8 mouse cellular contexts compared by ENCODE assay signal in genomic region chr5:34660591-34661130, GRCm38 (mm10). TPM values are rescaled to one million over a fixed set of nuclear protein-coding genes. Genes with fewer than 3 reads are reported as not detected.
DNase-seq lines count a peak whose midpoint lies in the region; ATAC-seq and TF ChIP-seq lines count a peak whose summit lies in the region.

No protein-coding gene starts in this region.

- intact Hi-C loops in heart, postnatal 36 days (cut with DNase I), result loop anchor here (2.0 to 10.0 kb wide), 3 partner anchors 100 to 726 kb away; partner anchors contain the start of genes Hgfac, Htt and Nelfa

- peak overlapping the region; percentile 82 for H3K4me3 ChIP-seq in heart, embryonic 15.5 days
- H3K4me3 ChIP-seq in MEL (ENCODE audit: control insufficient read depth in 1 of 2, insufficient read depth in 1 of 2, low read depth in 2 of 2, low read length in 2 of 2), result peak overlapping the region; percentile 81 to 87
- peak overlapping the region; percentile 76 for H3K4me3 ChIP-seq in forebrain, embryonic 16.5 days (replicated peaks; ENCODE audit: low read length)
- peak overlapping the region; percentile 98 for H3K4me3 ChIP-seq in megakaryocyte, embryonic 14.5 days (replicated peaks)

- TF ChIP-seq CTCF in MEL (IDR thresholded peaks at IDR 0.05 in 2 of 3, conservative IDR thresholded peaks at IDR 0.05 in 1 of 3; ENCODE audit: control insufficient read depth in 1 of 3, insufficient read depth in 1 of 3, low read depth in 2 of 3, low read length in 3 of 3, poor library complexity in 1 of 3, severe bottlenecking in 1 of 3), result peak in 1 of 3 experiments; percentile 18; a peak in 2 of 6 replicates

- WGBS in heart, embryonic 15.5 days, result under 1% methylated on average over 57 of the region's 57 CpGs
- WGBS in forebrain, embryonic 16.5 days, result under 1% methylated on average over 57 of the region's 57 CpGs

- peak overlapping the region; percentile 94 for H3K27ac ChIP-seq in heart, embryonic 15.5 days
- H3K27ac ChIP-seq in MEL (ENCODE audit: control insufficient read depth, low read depth, low read length), result peak overlapping the region; percentile 81
- H3K27ac ChIP-seq in forebrain, embryonic 16.5 days (ENCODE audit: low read length), result peak overlapping the region; percentile 84

- no peak for TF ChIP-seq RAD21 in MEL (IDR thresholded peaks at IDR 0.05; ENCODE audit: low read depth, low read length)

- H3K27me3 ChIP-seq in heart, embryonic 15.5 days, result no peaks in the 10 kb centered on the region
- H3K27me3 ChIP-seq in MEL (ENCODE audit: control insufficient read depth in 1 of 2, insufficient read depth in 2 of 2, low read length in 2 of 2), result no peaks in the 10 kb centered on the region
- H3K27me3 ChIP-seq in forebrain, embryonic 16.5 days (replicated peaks; ENCODE audit: control insufficient read depth, insufficient read depth, low read length), result no peaks in the 10 kb centered on the region
- no peaks in the 10 kb centered on the region for H3K27me3 ChIP-seq in megakaryocyte, embryonic 14.5 days (replicated peaks)

- peak overlapping the region; percentile 73 for H3K9ac ChIP-seq in heart, embryonic 15.5 days
- H3K9ac ChIP-seq in MEL (ENCODE audit: control insufficient read depth, low read depth, low read length, poor library complexity, severe bottlenecking), result peak overlapping the region; percentile 80
- peak overlapping the region; percentile 73 for H3K9ac ChIP-seq in forebrain, embryonic 16.5 days (replicated peaks; ENCODE audit: low read depth, low read length)

- no peaks in the 10 kb centered on the region for H3K9me3 ChIP-seq in heart, embryonic 15.5 days (replicated peaks)
- H3K9me3 ChIP-seq in MEL (replicated peaks; ENCODE audit: insufficient read depth, low read length), result no peaks in the 10 kb centered on the region
- H3K9me3 ChIP-seq in forebrain, embryonic 16.5 days (ENCODE audit: control insufficient read depth, low read length), result no peaks in the 10 kb centered on the region
- no peaks in the 10 kb centered on the region for H3K9me3 ChIP-seq in megakaryocyte, embryonic 14.5 days

- peaks cover 19% of the 10 kb centered on the region for H3K36me3 ChIP-seq in heart, embryonic 15.5 days
- peaks cover 9 to 19% of the 10 kb centered on the region in 2 experiments; a peak in 3 of 4 replicates for H3K36me3 ChIP-seq in MEL (ENCODE audit: control insufficient read depth in 1 of 2, insufficient read depth in 2 of 2, low read length in 2 of 2)
- H3K36me3 ChIP-seq in forebrain, embryonic 16.5 days (ENCODE audit: control insufficient read depth, insufficient read depth), result peaks cover 9% of the 10 kb centered on the region
- H3K36me3 ChIP-seq in megakaryocyte, embryonic 14.5 days (replicated peaks; ENCODE audit: low read length), result peaks cover 26% of the 10 kb centered on the region

- H3K4me1 ChIP-seq in heart, embryonic 15.5 days (replicated peaks), result peaks cover 20% of the 10 kb centered on the region
- H3K4me1 ChIP-seq in MEL (ENCODE audit: control insufficient read depth in 1 of 2, insufficient read depth in 2 of 2, low read length in 2 of 2), result peaks cover 5 to 14% of the 10 kb centered on the region in 2 experiments; a peak in 3 of 4 replicates
- H3K4me1 ChIP-seq in forebrain, embryonic 16.5 days (replicated peaks; ENCODE audit: control insufficient read depth, insufficient read depth, low read length), result peaks cover 14% of the 10 kb centered on the region
- H3K4me1 ChIP-seq in megakaryocyte, embryonic 14.5 days, result peaks cover 30% of the 10 kb centered on the region

- no peak for ATAC-seq in heart, embryonic 15.5 days (replicated peaks; ENCODE audit: insufficient number of reproducible peaks, insufficient read depth, low FRiP score, low read depth)
- ATAC-seq in forebrain, embryonic 16.5 days, result no peak

- TF ChIP-seq EP300 in MEL (IDR thresholded peaks at IDR 0.05; ENCODE audit: low read depth in 1 of 2, low read length in 2 of 2), result no peak

- H3K4me2 ChIP-seq in heart, embryonic 15.5 days, result peak overlapping the region; percentile 73
- H3K4me2 ChIP-seq in forebrain, embryonic 16.5 days (ENCODE audit: low read length), result peak overlapping the region; percentile 66

- no peak for DNase-seq in heart, postnatal 36 days
- peak; percentile 83 for DNase-seq in MEL (ENCODE audit: low read depth, low spot score)
- DNase-seq in embryo, embryonic 10.5 days (ENCODE audit: low spot score), result no peak
- DNase-seq in cerebellum, adult 18-20 months, result no peak
- DNase-seq in urinary bladder, adult 18-20 months (ENCODE audit: low spot score in 2 of 2), result no peak

- no peak; a peak in 1 of 4 replicates for TF ChIP-seq POLR2A in MEL (IDR thresholded peaks at IDR 0.05; ENCODE audit: control insufficient read depth in 1 of 2, insufficient read depth in 1 of 2, low read depth in 1 of 2, low read length in 2 of 2, poor library complexity in 1 of 2)

- peaks cover 21% of the 10 kb centered on the region for H3K79me2 ChIP-seq in MEL (ENCODE audit: control insufficient read depth, insufficient read depth, low read length, poor library complexity)

TF ChIP-seq in MEL, 35 proteins besides CTCF, POLR2A, EP300 and RAD21:
- TF ChIP-seq UBTF (IDR thresholded peaks at IDR 0.05; ENCODE audit: borderline replicate concordance, insufficient read depth, low read depth, low read length) (peak; percentile 98; the same call in 1 of the 2 replicates), SMC3 (IDR thresholded peaks at IDR 0.05; ENCODE audit: low read depth, low read length) (no peak), CHD1 (IDR thresholded peaks at IDR 0.05; ENCODE audit: low read depth, low read length) (0 out of 2 replicates have a peak, but pooled peaks have one; percentile 70), SIN3A (IDR thresholded peaks at IDR 0.05; ENCODE audit: low read length) (no peak), TBP (IDR thresholded peaks at IDR 0.05; ENCODE audit: low read depth, low read length) (peak; percentile 58), MAZ (IDR thresholded peaks at IDR 0.05; ENCODE audit: low read depth, low read length) (0 out of 2 replicates have a peak, but pooled peaks have one; percentile 28)

RNA-seq across cellular contexts. Expression of gene Grk4, which starts 0.5 kb away (rescaled TPM):
- polyA plus RNA-seq in heart, embryonic 15.5 days (2015; fragmentation: Nextera tagmentation; extraction: Ambion mirVana), result 1.8 and 2.1 TPM in 2 replicates
- total RNA-seq in heart, postnatal 36 days (2021), result under 1 TPM; 0.73 to 0.78 TPM
- 0.42 and 0.81 TPM in 2 replicates for total RNA-seq in MEL (2012; rRNA removed)
- under 1 TPM in 1 of 2 experiments, not detected in 1; 0.70 TPM for polyA plus RNA-seq in MEL (2012; ENCODE audit: insufficient read depth in 1 of 2, insufficient read length in 2 of 2, low read depth in 1 of 2, low replicate concordance in 2 of 2, missing spikeins in 1 of 2)
- 1.4 and 2.4 TPM in 2 replicates for polyA plus RNA-seq in forebrain, embryonic 16.5 days (2015; fragmentation: Nextera tagmentation; extraction: Ambion mirVana)
- polyA plus RNA-seq in megakaryocyte, embryonic 14.5 days (2012; ENCODE audit: insufficient read depth, low replicate concordance), result not detected in 2 replicates

RNA-seq across cellular contexts. Expression of gene Nop14, which starts 0.7 kb away (rescaled TPM):
- 14.1 and 14.7 TPM in 2 replicates for polyA plus RNA-seq in heart, embryonic 15.5 days (2015; fragmentation: Nextera tagmentation; extraction: Ambion mirVana)
- 10 to 100 TPM; 14.1 to 14.3 TPM for total RNA-seq in heart, postnatal 36 days (2021)
- 87.3 and 101 TPM in 2 replicates for total RNA-seq in MEL (2012; rRNA removed)
- 100 to 1,000 TPM in 1 of 2 experiments, not detected in 1; 132 TPM for polyA plus RNA-seq in MEL (2012; ENCODE audit: insufficient read depth in 1 of 2, insufficient read length in 2 of 2, low read depth in 1 of 2, low replicate concordance in 2 of 2, missing spikeins in 1 of 2)
- polyA plus RNA-seq in forebrain, embryonic 16.5 days (2015; fragmentation: Nextera tagmentation; extraction: Ambion mirVana), result 23.7 and 26.4 TPM in 2 replicates
- 2.9 and 14.1 TPM in 2 replicates for polyA plus RNA-seq in megakaryocyte, embryonic 14.5 days (2012; ENCODE audit: insufficient read depth, low replicate concordance)

RNA-seq across cellular contexts. Expression of gene Mfsd10, which starts 23.6 kb away (rescaled TPM):
- polyA plus RNA-seq in heart, embryonic 15.5 days (2015; fragmentation: Nextera tagmentation; extraction: Ambion mirVana), result 61.3 and 111 TPM in 2 replicates
- 1 to 10 TPM; 7.5 to 9.7 TPM for total RNA-seq in heart, postnatal 36 days (2021)
- total RNA-seq in MEL (2012; rRNA removed), result 106 and 136 TPM in 2 replicates
- 100 to 1,000 TPM in 1 of 2 experiments, not detected in 1; 296 TPM for polyA plus RNA-seq in MEL (2012; ENCODE audit: insufficient read depth in 1 of 2, insufficient read length in 2 of 2, low read depth in 1 of 2, low replicate concordance in 2 of 2, missing spikeins in 1 of 2)
- 93.0 and 119 TPM in 2 replicates for polyA plus RNA-seq in forebrain, embryonic 16.5 days (2015; fragmentation: Nextera tagmentation; extraction: Ambion mirVana)
- 199 and 972 TPM in 2 replicates for polyA plus RNA-seq in megakaryocyte, embryonic 14.5 days (2012; ENCODE audit: insufficient read depth, low replicate concordance)
